Mouse (Mus musculus): ENCODE results near the gene Dmxl2.

Gene Dmxl2

DNA sequence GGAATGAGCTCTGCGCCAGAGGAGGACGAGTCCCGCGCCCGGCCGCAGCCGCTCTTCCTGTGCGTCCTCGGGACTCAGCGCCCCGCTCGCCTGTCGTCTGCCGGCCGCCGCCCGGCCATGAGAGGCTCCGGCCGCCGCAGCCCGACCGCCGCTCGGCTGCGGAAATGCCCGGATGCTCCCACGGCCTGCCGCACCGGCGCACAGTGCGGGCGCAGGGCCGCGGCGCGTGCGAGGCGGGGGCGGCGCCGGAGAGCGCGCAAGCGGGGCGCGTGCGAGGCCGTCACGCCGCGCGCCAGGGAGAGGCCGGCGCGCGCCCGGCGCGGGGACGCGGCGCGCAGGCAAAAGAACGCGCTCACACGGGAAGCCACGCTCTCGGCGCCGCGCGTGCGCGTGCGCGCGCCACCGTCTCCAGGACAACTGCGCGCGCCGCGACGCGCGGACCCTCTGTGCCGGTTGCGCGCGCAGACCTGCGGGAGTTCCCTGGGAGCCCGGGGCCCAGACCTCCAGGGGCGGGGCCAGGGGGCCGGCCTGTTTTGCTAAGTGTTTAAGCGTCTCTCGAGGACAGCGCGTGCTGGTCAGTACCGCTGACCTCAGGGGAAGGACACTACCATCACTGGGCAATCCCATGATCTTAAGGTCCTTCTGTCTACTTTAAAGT is at the start of gene Dmxl2:
TSS of gene Dmxl2 (minus strand) at position 174 of the 658 bp plus-strand sequence.
- peak; percentile 97 for DNase-seq

DNA sequence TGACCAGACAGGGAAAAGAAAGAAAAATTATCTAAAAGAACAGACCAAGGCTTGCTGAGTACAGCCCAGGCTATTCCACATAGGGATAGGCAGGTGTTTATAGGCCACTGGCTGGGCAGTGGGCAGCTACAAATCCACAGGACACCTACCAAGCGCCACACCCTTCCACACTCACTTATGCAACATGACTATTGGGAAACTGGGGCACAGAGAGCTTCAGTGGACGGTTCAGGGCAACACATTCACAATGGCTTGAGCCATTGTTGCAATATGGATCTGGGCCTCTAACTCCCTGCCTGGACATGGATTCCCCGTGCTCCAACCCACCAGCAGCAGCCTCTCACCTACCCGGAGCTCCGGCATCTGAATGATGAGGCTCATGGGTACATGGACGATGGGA is 48.0 kb upstream of the Dmxl2 start:
- no peak for DNase-seq

DNA sequence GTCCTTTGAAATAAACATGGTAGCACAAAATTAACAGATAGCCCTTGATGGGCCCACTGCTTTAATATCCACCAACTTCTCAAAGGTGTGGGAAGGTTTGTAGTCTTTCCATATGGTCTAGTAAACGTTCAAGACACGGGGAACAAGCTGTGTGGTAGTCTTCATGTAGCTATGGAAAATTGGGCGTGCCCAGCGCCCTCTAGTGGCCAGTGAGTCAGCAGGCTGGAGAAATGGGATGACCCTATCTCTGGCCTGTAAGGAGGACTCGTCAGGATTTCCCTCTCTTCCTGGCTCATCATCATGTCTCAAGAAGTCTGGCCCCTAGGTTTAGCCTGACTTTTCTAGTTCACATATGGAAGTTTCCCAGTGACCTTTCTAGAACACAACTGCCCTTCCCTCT is 46.1 kb upstream of the Dmxl2 start:
- peak; percentile 64 for DNase-seq

DNA sequence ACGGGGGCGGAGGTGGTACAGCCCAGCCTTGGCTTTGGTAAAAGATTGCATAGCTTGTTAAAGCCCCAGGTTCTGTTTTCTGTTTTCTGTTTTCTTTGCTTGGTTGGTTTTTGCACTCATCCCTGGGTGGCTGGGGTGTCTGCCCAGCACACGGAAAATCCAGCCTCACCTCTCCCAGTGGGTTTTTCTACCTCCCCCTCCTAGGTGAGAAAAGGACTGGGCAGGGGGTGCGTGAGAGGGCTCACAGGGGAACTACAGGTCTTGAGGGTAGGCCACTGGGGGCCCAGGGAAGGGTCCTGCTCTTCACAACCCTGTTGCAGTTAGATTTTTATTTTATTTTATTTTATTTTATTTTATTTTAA is 43.5 kb upstream of the Dmxl2 start:
- DNase-seq: no peak

DNA sequence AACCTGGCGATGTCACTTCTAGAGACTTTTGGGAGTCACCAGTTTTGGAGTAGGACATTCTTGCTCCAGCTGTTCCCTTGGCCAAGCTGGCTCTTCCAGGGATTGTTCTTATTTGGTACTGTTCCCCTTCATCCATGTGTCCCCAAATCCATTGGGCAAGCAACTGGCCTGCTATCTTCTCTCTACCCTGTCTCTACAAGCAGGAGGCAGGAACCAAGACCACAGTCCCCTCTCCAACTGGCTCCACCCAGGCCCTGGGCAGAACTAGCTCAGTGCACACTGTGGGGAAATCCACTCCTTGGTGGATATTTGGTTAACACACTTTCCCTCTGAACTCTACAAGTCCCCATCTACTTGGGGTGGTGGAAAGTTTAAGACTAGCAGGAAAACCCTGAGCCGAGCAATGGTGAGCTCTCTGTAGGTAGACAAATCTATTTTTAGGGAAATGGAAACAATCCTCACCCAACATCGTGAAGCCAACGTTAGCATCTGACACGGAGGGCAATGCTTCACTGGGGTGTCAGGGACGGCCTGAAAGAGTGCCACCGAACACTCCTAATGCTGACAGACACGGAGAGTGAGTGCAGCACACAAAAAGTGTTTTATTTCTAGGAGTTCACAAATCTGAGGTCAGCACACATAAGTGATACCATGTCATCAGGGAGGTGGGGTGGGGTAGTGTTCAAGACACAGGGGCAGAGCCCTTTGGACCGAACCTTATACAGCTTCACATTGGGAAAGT is 43.0 kb upstream of the Dmxl2 start:
- DNase-seq: no peak

DNA sequence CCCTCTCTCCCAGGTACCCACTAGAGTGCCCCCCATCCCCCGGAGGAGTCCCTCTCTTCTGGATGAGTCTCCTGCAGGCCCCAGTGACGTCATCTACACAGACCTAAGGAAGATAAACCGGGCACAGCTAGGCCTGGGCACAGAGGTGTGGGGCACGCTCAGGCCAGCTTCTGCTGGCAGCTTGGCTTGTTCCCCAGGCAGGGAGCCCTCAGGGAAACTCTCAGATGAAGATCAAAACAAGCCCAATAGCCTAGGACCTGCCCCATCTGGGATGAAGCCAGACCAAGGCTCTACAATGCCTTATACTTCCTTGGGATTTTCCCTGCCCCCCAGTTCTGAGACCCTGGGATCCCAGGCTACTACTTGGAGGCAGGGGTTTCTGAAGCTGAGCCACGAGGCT is 39.4 kb upstream of the Dmxl2 start:
- DNase-seq: no peak

DNA sequence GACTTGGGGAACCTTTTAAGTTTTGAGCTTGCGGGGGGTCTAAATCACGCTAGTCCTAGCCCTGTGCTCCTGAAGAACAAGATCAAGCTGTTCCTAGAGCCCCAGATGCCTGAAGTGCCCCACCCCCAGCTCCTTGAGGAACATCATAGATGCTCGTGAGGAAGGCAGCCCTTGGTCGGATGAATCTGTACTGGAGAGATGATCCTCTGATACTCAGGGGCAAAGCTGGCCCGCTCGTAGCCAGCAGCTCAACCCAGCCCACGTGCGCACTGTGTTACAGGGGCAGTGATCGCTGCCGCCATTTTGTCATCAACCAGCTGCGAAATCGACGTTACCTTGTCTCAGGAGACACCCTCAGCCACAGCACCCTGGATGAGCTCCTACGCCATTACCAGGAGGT is 37.3 kb upstream of the Dmxl2 start, which contains the start of gene Sh2d7:
TSS of gene Sh2d7 (plus strand) at position 301 of the 400 bp plus-strand sequence.
- DNase-seq: no peak

DNA sequence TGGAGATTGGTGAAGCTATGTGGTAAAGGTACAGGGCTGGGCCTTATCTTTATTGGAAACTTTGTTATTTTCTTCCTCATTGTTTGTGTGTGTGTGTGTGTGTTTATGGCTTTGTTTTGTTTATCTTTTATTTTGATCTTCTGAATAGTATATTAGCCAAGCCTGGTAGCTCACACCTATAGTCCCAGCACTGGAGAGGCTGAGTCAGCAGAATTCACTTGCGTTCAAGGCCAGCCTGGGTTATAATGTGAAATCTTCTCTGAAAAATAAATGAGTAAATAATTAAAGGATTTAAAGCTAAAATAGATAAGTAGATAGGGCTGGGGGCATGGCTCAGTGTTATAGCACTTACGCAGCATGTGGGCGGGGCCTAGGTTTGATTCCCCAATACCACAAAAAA is 36.8 kb upstream of the Dmxl2 start:
- no peak for DNase-seq

DNA sequence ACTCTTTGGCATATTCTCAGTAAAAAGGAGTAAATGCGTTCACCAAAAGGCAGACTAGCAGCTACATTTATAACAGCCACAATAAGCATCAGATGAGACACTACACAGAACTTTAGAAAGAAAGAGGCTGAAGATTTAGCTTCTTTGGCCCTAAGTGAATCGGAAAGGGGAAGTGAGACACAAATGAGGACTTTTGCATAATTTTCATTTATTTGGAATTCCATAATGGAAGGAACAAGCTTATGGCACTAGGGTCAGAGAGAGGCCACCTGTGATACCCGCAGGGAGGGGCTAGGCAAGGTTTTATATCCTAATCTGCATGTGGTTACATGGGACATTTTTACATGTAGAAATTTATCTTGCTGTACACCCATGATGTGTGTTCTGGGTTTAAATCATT is 36.1 kb upstream of the Dmxl2 start:
- no peak for DNase-seq

DNA sequence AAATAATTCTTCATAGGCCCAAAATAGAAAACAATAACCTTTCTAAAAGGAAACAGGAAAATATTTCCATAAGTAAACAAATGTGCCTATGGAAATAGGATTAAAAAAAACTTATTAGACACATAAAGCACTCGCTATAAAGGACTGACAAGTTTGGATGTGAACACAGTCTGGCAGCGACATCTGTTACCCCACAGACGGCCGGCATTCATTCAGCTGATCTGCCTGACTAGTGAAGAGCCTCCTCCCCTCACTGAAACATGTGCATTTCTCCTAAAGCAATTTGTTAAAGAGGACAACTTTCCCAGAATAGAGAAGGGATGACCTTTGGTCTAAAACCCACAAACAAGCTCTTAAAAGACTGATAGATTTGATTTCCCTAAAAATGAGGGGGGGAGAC is 35.6 kb upstream of the Dmxl2 start:
- DNase-seq: no peak

DNA sequence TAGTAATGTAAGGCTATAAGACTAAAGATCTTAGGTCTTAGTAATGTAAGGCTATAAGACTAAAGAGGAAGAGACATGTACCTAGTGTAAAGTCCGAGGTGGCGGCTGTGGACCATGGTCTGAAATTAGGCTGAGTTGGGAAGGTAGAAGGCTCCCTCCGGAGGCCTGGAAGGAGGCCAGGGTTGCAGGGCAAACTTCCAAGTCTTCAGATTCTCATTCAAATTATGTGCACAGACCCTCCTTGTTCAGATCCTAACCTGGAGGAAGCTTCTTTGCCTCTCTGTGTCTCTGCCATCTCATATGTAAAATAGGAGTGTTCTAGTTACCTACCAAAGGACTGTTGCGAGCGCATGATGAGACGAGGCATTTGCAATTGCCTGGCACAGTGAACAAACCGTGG is 34.8 kb upstream of the Dmxl2 start:
- peak; percentile 56 for DNase-seq

DNA sequence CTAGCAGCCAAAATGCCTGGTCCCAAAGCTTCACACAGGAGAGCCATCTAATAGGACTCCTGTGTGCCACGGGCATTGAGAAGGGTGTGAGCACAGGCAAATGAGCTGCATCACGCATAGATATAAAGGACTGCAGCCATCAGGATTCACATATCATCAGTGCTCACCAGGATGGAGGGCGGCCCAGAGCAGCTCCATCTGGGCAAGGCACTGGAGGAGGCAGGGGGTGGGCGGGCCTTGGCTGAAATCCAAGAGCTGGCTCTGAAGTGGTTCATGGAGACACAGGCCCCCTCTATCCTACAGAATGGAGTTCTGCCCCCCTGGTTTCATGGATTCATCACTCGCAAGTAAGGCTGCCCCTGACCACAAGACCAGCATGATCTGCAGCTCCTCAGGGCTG is 32.5 kb upstream of the Dmxl2 start:
- DNase-seq: no peak

DNA sequence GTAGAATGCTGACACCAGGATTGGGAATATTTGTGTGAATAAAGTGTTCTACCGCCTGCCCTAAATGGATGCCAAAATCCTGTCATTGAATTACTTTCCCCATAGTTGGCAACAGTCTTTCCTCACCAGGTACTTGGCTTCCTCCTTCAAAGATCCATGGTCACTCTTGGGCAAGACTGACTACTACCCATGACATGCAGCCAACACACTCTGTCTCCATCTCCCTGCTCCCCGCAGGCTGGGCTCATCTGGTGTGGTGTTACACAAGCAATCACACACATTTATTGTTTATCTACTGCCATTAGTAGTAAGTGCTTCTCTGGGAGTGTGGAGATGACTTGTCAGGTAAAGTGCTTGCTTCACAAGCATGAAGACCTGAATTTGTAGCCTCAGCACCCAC is 31.5 kb upstream of the Dmxl2 start:
- DNase-seq: no peak

DNA sequence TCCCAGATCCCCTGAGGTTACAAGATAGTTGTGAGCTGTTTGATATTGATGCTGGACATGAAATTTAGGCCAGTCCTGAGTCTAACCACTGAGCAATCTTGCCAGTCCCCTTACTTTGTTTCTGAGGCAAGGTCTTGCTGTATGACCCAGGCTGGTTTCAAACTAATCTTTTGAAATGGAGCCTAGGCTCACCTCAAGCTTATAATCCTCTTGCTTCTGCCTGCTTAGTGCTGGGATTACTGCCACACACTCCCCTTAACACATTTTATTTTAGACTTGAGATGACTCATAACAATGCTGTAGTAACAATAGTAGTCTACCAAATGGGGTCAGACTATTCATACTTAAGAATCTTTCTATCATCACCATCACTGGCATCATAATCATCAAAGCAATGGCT is 30.0 kb upstream of the Dmxl2 start:
- no peak for DNase-seq

DNA sequence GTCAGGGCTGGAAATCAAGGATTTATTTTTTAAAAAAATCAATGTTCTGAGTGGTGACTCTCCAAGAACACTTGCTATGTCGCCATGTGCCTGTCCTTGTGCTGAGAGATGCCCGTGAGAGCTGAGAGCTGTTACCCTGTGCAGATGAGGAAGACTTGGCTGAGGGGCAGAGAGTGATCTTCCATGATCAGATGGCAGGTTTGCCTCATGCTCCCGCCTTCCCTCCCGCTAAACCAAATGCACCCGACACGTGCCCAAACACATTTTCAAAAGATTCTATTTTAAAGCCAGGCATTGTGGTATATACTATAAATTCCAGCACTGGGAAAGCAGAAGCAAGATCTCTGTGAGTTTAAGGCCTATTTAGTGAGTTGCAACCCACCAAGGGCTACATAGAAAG is 29.4 kb upstream of the Dmxl2 start:
- DNase-seq: no peak

DNA sequence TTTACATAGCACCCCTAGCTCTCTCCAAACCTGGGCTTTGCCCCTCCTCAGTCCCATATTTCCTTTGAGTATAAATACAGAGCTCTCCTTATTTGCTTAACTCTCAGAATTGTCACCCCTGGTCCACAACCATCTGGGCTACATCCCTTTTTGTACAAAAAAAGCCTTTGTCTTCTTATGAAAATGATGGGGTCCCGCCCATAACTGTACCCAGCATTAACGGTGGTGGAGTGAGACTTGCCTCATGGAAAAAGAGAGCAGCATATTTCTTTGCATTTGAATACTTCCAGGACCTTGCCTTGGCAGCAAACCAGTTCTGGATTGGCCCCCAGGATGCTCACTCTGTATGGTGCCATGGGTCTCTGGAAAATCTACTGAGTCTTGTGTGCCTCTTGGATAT is 28.5 kb upstream of the Dmxl2 start:
- DNase-seq: no peak

DNA sequence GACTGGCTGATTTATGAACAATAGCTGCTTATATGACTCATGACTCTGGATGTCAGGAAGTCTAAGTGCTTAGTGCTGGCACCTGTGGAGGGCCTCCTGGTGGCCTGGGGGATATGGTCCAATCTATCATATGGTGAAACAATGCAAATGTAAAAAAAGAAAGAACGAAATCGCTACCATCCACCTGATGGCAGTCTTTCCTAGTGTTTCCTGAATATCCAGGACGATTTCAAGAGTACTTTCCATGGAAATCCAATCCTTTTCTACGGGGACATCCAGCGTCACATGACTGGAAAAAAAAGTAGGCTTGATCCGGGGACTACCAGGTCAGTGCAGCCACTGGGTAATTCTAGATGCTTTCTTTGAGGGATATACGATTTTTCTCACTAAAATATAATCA is 26.3 kb upstream of the Dmxl2 start:
- DNase-seq: no peak

DNA sequence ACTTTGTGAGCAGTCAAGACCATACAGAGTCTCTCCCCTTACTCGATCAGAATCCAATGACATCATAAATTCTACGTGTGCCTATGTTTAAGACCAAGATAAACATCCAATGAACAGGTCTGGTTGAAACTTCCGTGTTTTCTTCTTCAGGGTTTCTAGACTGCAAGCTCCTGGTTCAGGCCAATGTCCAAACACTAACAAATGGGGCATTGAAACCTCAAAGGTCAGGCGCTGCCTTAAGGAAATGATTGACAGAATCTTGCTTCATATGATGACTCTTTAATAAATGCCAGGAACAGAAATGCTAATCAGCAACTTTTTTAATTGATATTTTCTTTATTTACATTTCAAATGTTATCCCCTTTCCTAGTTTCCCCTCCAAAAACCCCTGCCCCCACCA is 18.9 kb upstream of the Dmxl2 start:
- DNase-seq: peak; percentile 91

DNA sequence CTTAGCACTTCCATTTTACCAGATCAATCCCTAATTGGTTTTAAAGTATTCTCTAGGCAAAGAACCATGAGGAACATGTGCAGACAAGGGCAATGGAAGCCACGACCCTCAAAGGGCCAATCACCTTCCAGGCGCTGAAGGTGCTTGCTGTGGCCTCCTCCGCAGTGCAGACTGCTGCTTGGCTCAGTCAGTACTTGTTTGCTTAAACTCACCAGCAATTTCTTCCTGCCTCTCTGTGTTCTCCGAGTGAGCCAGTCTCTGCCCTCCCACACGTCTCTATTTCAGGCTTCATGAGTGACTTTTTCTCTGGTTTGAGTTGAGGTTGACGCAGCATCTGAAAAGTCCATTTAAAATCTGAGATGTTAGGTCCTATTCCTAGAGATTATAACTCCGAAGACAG is 17.5 kb upstream of the Dmxl2 start:
- no peak for DNase-seq

DNA sequence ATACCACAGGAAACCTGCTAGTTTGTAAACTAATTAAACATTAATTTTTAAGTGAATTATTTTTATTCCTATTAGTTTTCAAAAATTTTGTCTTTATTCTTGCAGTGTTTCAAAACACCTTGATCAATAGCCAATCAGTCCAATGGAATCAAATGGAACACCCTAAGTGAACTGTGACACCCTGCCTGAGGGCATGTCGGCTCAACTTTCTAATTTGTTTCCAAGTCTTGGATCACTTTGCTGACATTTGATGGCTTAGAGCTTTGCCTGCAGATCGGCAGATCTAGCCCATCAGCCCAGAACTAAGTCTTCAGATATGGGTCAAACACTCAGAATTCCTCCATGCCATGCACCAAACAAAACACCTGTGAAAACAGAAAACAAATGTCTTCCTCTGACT is 14.6 kb upstream of the Dmxl2 start:
- no peak for DNase-seq

DNA sequence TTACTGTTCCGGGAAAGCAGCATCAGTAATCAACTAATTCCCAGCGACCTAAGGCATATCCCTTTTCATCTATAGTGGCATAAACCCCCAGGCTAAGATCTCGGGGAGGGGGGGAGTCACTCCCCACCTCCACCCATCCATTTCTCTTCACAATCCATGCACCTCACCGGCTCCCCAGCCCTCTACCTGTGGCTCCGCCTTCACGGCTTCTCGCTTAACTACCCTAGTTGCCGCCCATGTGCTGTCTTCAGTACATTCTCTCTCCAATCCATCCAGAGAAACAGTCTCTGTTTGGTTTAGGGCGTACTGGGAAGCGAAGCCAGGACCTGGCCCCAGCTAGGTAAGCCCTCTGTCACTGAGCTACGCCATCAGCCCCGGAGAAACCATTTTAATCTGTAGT is 1.4 kb upstream of the Dmxl2 start:
- DNase-seq: peak; percentile 64

DNA sequence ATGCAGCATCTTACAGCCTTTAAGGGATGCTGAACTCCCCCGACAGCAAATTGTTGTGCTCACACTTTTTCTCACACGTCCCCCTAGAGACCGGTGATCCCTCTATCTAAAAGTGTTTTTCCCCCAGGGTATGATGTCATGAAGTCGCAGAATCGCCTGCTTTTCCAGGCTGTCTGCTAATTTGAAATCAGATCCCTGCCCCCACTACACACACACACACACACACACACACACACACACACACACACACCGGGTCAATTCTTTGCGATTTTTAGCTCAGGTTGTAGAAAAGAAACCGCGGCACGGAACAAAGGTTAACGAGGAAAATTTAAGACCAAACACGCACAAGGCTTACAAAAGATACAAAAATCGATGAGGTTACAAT is 677 bp upstream of the Dmxl2 start:
- no peak for DNase-seq

DNA sequence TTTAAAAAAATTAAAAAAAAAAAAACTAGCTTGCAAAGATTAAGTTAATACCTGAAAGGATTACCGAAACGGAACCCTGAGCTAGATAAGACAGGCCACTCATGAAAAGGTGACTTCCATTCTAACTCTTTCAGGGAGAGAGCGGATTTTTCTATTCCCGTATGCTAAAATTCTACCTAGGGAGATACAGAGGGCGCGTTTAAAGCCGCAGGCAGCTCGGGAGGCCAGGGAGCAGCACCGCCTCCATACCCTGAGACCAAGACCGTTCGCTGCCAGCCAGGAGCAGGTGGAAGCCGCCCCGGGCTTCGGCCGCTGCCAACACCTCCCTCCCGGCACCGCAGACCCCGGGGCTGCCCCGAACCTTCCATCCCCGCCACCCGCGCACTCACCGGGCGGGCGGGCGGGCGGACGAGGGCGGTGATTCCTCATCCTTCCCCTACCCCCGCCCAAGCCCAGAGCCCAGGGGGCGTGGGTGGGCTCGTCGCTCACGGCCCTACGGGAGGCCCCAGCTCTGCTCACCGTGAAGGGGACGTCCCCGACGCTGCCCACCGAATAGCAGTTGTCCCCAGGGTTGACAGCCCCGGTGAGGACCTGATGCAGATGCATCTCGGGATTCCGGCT is 484 bp downstream of the Dmxl2 start:
- DNase-seq: peak; percentile 52

DNA sequence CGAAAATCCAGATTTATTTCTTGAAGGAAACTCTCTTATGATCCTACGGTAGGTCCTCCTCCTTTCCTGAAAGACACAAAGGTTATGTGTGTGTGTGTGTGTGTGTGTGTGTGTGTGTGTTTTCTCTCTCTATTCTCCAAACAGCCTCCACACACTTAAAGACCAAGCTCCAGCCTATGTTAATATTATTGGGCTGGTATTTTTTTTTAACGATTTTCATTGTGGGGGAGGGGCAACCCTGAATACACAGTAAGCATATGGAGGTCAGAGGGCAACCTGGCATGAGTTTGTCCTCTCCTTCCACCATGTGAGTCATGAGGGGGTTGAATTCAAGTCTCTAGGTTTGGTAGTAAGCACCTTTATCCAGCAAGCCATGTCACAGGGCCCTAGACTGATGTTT is 1.6 kb downstream of the Dmxl2 start:
- no peak for DNase-seq

DNA sequence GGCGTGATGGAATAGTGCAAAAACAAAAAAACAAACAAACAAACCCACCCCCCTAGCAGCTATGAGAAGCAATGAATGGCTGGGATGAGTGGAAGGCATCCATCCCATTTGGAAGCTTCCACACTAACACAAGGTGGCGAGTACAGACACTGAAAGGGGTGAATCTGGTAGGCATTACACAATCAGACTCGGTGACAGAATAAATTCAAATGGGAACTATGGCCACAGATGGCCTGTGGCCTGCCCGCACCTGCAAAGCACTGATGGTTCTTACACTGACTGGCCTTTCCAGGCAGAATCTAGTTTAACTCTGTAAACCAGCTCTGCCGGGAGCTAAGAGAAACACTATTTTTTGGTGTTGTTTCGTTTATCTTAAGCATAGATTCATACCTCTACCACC is 2.1 kb downstream of the Dmxl2 start:
- DNase-seq: no peak

Measured in kidney, adult 9 months (tissue).